Mouse (Mus musculus) gonadal fat pad, adult 2 months (tissue): ENCODE results near the gene Ganc. TPM values are rescaled to one million over a fixed set of nuclear protein-coding genes. Genes with fewer than 3 reads are reported as not detected.

Source experiments
- DNase-seq: peaks from one replicate; pipeline ENCODE4 v3.0.0-alpha.2; 2012; ENCODE audit warnings: low read depth
- polyA plus RNA-seq: library from polyadenylated mRNA; depleted of rRNA; stranded (reverse); fragments of >200 nt; gene quantifications from 2 replicates; pipeline ENCODE4 v1.2.3, GENCODE M21; 2012; rRNA removed

The Ganc gene
- polyA plus RNA-seq, 1 experiment = 20.1 TPM

GRCm38 (mm10) chr2:120501931-120502604 is 98.4 kb downstream of the Ganc start:
- no peak for DNase-seq

GRCm38 (mm10) chr2:120502605-120502990 is 98.9 kb downstream of the Ganc start:
- DNase-seq = no peak

GRCm38 (mm10) chr2:120503094-120503493 is 99.4 kb downstream of the Ganc start:
- no peak for DNase-seq

- DNase-seq = no peak
Measured at GRCm38 (mm10) chr2:120503992-120504391, 100.3 kb downstream of the Ganc start.

Other genes starting within 250 kb of the Ganc start
- gene Ehd4, start 249.3 kb upstream of the Ganc start, polyA plus RNA-seq = 31.2 and 33.1 TPM in 2 replicates
- gene Pla2g4e, start 158.6 kb upstream of the Ganc start, polyA plus RNA-seq = 0.22 and 1.5 TPM in 2 replicates
- 0.05 and 0.07 TPM in 2 replicates for gene Pla2g4d, start 114.7 kb upstream of the Ganc start, polyA plus RNA-seq
- 6.8 and 9.4 TPM in 2 replicates for gene Pla2g4f, start 89.7 kb upstream of the Ganc start, polyA plus RNA-seq
- gene Vps39, start 50.8 kb upstream of the Ganc start, polyA plus RNA-seq = 23.4 and 27.6 TPM in 2 replicates
- 12.9 and 13.8 TPM in 2 replicates for gene Tmem87a, start 217 bp downstream of the Ganc start, polyA plus RNA-seq
- 12.0 and 25.0 TPM in 2 replicates for gene Capn3, start 52.1 kb downstream of the Ganc start, polyA plus RNA-seq
- 71.4 and 83.2 TPM in 2 replicates for gene Zfp106, start 159.9 kb downstream of the Ganc start, polyA plus RNA-seq
- gene Snap23, start 163.8 kb downstream of the Ganc start, polyA plus RNA-seq = 10.0 and 10.8 TPM in 2 replicates
- gene Haus2, start 205.5 kb downstream of the Ganc start, polyA plus RNA-seq = 3.4 and 4.7 TPM in 2 replicates
- gene Lrrc57, start 205.6 kb downstream of the Ganc start, polyA plus RNA-seq = 11.0 and 13.8 TPM in 2 replicates
- 7.0 and 9.9 TPM in 2 replicates for gene Stard9, start 225.2 kb downstream of the Ganc start, polyA plus RNA-seq